Mouse (Mus musculus) gastrocnemius, adult 2 months (tissue): ENCODE measurements around the gene Gars. TPM values are rescaled to one million over a fixed set of nuclear protein-coding genes. Genes with fewer than 3 reads are reported as not detected.

Experiments used
- DNase-seq: peaks from one replicate; pipeline ENCODE4 v3.0.0; 2022
- H3K27ac ChIP-seq: fragments of 200-600 bp; 2 replicates; pipeline ENCODE4 v1.8.1; 2022; ENCODE audit warnings: mild to moderate bottlenecking
- H3K4me3 ChIP-seq: fragments of 200-600 bp; 2 replicates; pipeline ENCODE4 v1.8.1; 2022; ENCODE audit warnings: mild to moderate bottlenecking, moderate library complexity
- CTCF ChIP-seq: fragments of 200-600 bp; IDR thresholded peaks from 2 replicates; pipeline ENCODE4 v1.8.1; 2022; ENCODE audit warnings: antibody characterized with exemption, mild to moderate bottlenecking, moderate library complexity
- intact Hi-C: fragments of 180-260 bp; cut with DNase I; formaldehyde crosslinking; loops from one replicate; pipeline ENCODE4 v1.15.1; 2025
- long read RNA-seq, 2 experiments: library from polyadenylated mRNA; stranded (forward); transcript quantifications; one replicate each; pipeline ENCODE4 v2.0.0; 2021
- total RNA-seq, 2 experiments: library from RNA; stranded (reverse); gene quantifications; 2 replicates each; pipeline ENCODE4 v1.2.3; 2021

Gene Gars
- 10 to 100 TPM; 60.2 to 61.6 TPM for total RNA-seq
- long read RNA-seq, experiment 1, transcript Gars-201 (17 exons, 2,380 nt): major isoform, 102 of 108 reads
- long read RNA-seq, experiment 1, partial matches to known transcripts: 2 of 108 reads
- long read RNA-seq, experiment 1, other reads (novel, unspliced or antisense): 4 of 108 reads
- long read RNA-seq, experiment 2, transcript Gars-201 (17 exons, 2,380 nt): major isoform, 107 of 117 reads
- long read RNA-seq, experiment 2, partial matches to known transcripts: 7 of 117 reads
- long read RNA-seq, experiment 2, other reads (novel, unspliced or antisense): 3 of 117 reads

DNA sequence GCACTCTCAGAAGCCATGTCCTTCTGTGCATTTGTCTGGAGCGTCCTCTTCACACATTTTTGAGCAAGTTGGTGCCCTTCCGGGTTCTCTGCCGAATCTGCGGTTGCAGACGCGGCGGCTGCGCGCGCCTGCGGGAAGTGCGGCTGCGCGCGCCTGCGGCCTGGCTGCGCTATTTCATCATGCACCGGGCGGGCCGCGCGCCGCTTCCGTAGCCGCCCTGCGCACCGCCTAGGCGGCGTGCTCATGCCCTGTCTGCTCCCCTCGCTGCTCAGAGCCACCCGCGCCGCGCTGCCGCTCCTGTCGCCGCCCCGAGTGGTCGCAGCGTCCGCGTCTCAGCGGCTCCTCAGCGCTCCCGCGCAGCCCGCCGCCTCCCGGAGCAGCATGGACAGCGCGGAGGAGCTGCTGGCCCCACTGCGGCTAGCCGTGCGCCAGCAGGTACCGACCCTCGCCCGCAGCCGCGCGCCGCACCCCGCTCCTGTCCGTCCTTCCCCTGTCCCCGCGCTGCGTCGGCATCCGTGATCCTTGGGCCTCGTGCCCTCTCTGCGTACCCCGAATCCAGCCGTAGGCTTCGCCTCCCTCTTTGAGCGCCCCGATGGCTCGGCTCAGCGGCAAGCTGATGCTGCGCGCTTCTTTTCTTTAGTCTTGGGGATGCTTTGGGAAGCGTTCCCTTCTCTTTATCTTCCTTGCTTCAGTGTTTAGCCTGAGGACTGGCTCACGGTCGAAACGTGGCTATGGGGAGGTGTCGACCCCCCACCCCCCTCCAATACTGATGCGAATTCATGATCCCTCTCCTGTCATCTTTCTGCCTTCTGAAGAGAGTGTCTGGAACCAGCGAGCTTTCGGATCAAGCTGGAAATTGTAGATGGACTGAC, at the start of gene Gars:
Gene Gars, plus strand, starts transcription at position 209 of the 872 bp plus-strand sequence.
- Histone ChIP-seq H3K27ac (peak within 1 kb of the TSS; percentile 97), H3K4me3 (peak within 1 kb of the TSS; percentile 99)
- TF ChIP-seq CTCF: peak; percentile 27
- intact Hi-C loops: loop anchor here (5.0 kb wide), 2 partner anchors 226 to 446 kb away; no protein-coding TSS in a partner anchor
- peak; percentile 93 for DNase-seq

- no peak overlapping the region for H3K4me3 ChIP-seq
Observed at GRCm38 (mm10) chr6:54988141-54988540, 49.7 kb upstream of the Gars start.

DNA sequence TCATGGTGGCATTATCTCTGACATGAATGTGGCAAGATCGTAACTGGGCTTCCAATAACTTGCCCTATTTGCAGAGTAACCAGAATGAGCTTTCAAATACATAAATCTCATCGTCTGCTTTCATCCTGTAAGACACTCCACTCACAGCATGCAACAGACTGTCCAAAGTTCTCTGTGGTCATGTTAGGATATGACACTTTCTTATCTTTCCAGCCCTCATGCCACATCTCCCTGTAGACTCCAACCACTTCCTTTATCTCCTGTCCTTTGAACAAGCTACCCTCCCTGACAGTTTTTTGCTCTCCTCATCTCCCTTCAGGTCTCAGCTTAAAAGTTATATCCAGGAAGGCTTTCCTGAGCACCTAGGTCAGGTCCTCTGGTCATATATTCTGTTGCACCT, 46.6 kb upstream of the Gars start:
- no peak for TF ChIP-seq CTCF
- no peak overlapping the region for H3K4me3 ChIP-seq
- intact Hi-C loops: loop anchor here (5.0 to 10.0 kb wide), 2 partner anchors 174 to 286 kb away; partner anchors contain the start of gene Znrf2
- H3K27ac ChIP-seq: no peak overlapping the region
- no peak for DNase-seq

More at GRCm38 (mm10) chr6:54988141-54988540, 49.7 kb upstream of the Gars start:
- peak; percentile 31 for DNase-seq
- no peak for TF ChIP-seq CTCF
- intact Hi-C loops: no loop called here
- H3K27ac ChIP-seq: no peak overlapping the region

GRCm38 (mm10) chr6:54992141-54992540, 45.7 kb upstream of the Gars start:
- Histone ChIP-seq H3K27ac (peak overlapping the region; percentile 92), H3K4me3 (peak overlapping the region; percentile 80)
- DNase-seq: no peak
- TF ChIP-seq CTCF: no peak
- intact Hi-C loops: loop anchor here (1.0 to 10.0 kb wide), 4 partner anchors 20 to 287 kb away; partner anchors contain the start of genes Nod1 and Znrf2

DNA sequence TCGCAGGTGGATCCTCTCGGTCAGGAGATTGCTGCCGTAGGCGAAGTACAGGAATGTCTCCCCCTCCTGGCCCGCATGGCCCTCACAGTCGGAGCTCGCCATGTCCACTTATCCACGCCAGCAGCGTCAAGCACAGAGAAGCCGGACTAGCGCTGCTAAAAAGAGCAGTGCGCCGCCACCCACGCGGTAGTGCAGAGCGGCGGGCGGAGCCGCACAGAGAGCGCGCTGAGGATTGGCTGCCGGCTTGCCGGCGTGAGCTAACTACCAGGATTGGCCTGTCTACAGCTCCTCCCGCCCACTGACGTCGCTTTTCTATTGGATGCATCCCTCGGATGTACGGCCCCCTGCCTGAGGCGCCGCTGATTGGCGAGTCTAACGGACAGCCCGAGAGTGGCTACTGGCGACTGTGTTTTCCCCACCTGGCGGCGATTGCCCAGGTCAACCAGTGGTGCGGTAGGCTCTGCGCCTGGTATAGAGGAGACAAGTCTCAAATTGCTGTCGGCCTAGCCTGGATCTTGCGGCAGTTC, 45.0 kb upstream of the Gars start, which contains the start of gene Ggct:
Gene Ggct, minus strand, starts transcription at position 217 of the 527 bp plus-strand sequence.
- intact Hi-C loops: loop anchor here (1.0 to 10.0 kb wide), 4 partner anchors 20 to 288 kb away; partner anchors contain the start of genes Nod1 and Znrf2
- peak within 1 kb of the TSS; percentile 80 for H3K4me3 ChIP-seq
- peak; percentile 74 for TF ChIP-seq CTCF
- peak within 1 kb of the TSS; percentile 92 for H3K27ac ChIP-seq
- peak; percentile 98 for DNase-seq

GRCm38 (mm10) chr6:54996361-54996760, 41.4 kb upstream of the Gars start:
- intact Hi-C loops: loop anchor here (10.0 kb wide), 1 partner anchor 292 kb away; no protein-coding TSS in a partner anchor

GRCm38 (mm10) chr6:54997726-54998125, 40.1 kb upstream of the Gars start:
- Histone ChIP-seq H3K4me3 (no peak overlapping the region), H3K27ac (no peak overlapping the region)
- intact Hi-C loops: loop anchor here (10.0 kb wide), 1 partner anchor 293 kb away; no protein-coding TSS in a partner anchor
- no peak for DNase-seq
- TF ChIP-seq CTCF: no peak

More at GRCm38 (mm10) chr6:54996361-54996760, 41.4 kb upstream of the Gars start:
- DNase-seq: no peak
- TF ChIP-seq CTCF: no peak
- Histone ChIP-seq H3K4me3 (no peak overlapping the region), H3K27ac (no peak overlapping the region)

GRCm38 (mm10) chr6:55001320-55001719, 36.5 kb upstream of the Gars start:
- intact Hi-C loops: no loop called here
- no peak overlapping the region for H3K4me3 ChIP-seq
- no peak overlapping the region for H3K27ac ChIP-seq
- TF ChIP-seq CTCF: no peak
- no peak for DNase-seq

DNA sequence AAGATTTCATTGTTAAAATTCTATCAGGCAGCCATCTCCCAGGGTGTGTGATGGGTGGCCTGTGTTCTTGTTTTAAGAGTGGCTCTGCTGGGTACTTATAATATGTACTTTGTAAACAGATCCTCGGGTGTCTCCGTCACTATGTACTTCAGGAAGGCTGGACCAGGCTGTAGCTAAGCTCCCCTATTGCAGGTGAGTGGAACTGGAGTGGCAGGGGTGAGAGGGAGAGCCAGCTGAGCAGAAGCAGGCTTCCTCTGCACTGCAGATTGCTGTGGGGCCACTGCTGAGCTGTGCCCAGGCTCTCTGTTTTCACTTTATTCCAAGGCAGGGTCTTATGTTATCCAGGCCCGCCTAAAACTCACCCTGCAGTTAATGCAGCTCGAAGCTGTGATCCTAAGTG, 35.4 kb upstream of the Gars start:
- Histone ChIP-seq H3K27ac (no peak overlapping the region), H3K4me3 (no peak overlapping the region)
- TF ChIP-seq CTCF: no peak
- DNase-seq: no peak
- intact Hi-C loops: no loop called here

- intact Hi-C loops: no loop called here
- DNase-seq: no peak
- H3K27ac ChIP-seq: no peak overlapping the region
Observed at GRCm38 (mm10) chr6:55003559-55003958, 34.2 kb upstream of the Gars start.

GRCm38 (mm10) chr6:55008401-55008800, 29.4 kb upstream of the Gars start:
- DNase-seq: no peak
- no peak overlapping the region for H3K27ac ChIP-seq

More at GRCm38 (mm10) chr6:55003559-55003958, 34.2 kb upstream of the Gars start:
- H3K4me3 ChIP-seq: no peak overlapping the region
- no peak for TF ChIP-seq CTCF

More at GRCm38 (mm10) chr6:55008401-55008800, 29.4 kb upstream of the Gars start:
- no peak overlapping the region for H3K4me3 ChIP-seq
- intact Hi-C loops: no loop called here
- TF ChIP-seq CTCF: no peak
